Mouse (Mus musculus) limb, embryonic 14.5 days (tissue): ENCODE data around the gene Fgf3. TPM values are rescaled to one million over a fixed set of nuclear protein-coding genes. Genes with fewer than 3 reads are reported as not detected.

Experiments
- ATAC-seq: fragments of 200-750 bp; cut with Nextera tagmentation; 2 replicates; pipeline ENCODE4 v1.8.0; 2017; ENCODE audit warnings: low read depth, moderate number of reproducible peaks, moderate TSS enrichment; ENCODE audit not compliant: low FRiP score
- DNase-seq: peaks from one replicate; pipeline ENCODE4 v3.0.0-alpha.2; 2015; ENCODE audit warnings: low spot score
- H3K27ac ChIP-seq: fragments of 300-500 bp; sonication (generic); replicated peaks from 2 replicates; pipeline ENCODE4 v1.5.1; 2014; ENCODE audit warnings: low read depth, mild to moderate bottlenecking, low read length, moderate library complexity, mixed read lengths
- H3K27me3 ChIP-seq: fragments of 300-500 bp; sonication (generic); 2 replicates; pipeline ENCODE4 v1.6.1; 2014; ENCODE audit warnings: low read length, mixed read lengths; ENCODE audit not compliant: control insufficient read depth, insufficient read depth
- H3K36me3 ChIP-seq: fragments of 300-500 bp; sonication (generic); 2 replicates; pipeline ENCODE4 v1.6.1; 2014; ENCODE audit warnings: mild to moderate bottlenecking, low read length, moderate library complexity, mixed read lengths; ENCODE audit not compliant: control insufficient read depth, insufficient read depth
- H3K4me1 ChIP-seq: fragments of 300-500 bp; sonication (generic); 2 replicates; pipeline ENCODE4 v1.6.1; 2014; ENCODE audit warnings: antibody characterized with exemption, low read length, mixed read lengths; ENCODE audit not compliant: control insufficient read depth, insufficient read depth
- H3K4me2 ChIP-seq: fragments of 300-500 bp; sonication (generic); replicated peaks from 2 replicates; pipeline ENCODE4 v1.6.1; 2014; ENCODE audit warnings: low read depth, mild to moderate bottlenecking, low read length, moderate library complexity; ENCODE audit not compliant: severe bottlenecking
- H3K4me3 ChIP-seq: fragments of 300-500 bp; sonication (generic); replicated peaks from 2 replicates; pipeline ENCODE4 v1.5.1; 2014; ENCODE audit warnings: low read length
- H3K9ac ChIP-seq: fragments of 300-500 bp; sonication (generic); 2 replicates; pipeline ENCODE4 v1.6.1; 2014; ENCODE audit warnings: mild to moderate bottlenecking, low read depth, low read length, moderate library complexity; ENCODE audit not compliant: severe bottlenecking
- H3K9me3 ChIP-seq: fragments of 300-500 bp; sonication (generic); 2 replicates; pipeline ENCODE4 v1.6.1; 2016; ENCODE audit warnings: low read length; ENCODE audit not compliant: control insufficient read depth
- POLR2A ChIP-seq: fragments of 200-500 bp; IDR thresholded peaks from 2 replicates; pipeline ENCODE4 v1.8.0; 2012; ENCODE audit warnings: inconsistent platforms, mild to moderate bottlenecking, moderate library complexity, borderline replicate concordance; ENCODE audit not compliant: insufficient read depth, insufficient read length; ENCODE audit errors: extremely low read depth
- WGBS: fragments of 180-500 bp; shearing (Covaris S2); extraction: QIAGEN DNeasy Blood & Tissue Kit; methylation state at CpG from one replicate; pipeline ENCODE4 v1.1.7; 2014; 5-methylcytosine and 5-hydroxymethylcytosine counted together
- polyA plus RNA-seq, 2 experiments: library from polyadenylated mRNA; depleted of rRNA in 1 of 2; stranded (reverse) in 1 of 2; unstranded in 1 of 2; fragments of >200 nt; fragmentation: Nextera tagmentation in 1 of 2; extraction: Ambion mirVana in 1 of 2; gene quantifications; 2 replicates each; pipeline versions ENCODE4 v1.2.1 to v1.2.3; 2012 to 2014

Fgf3 gene
- polyA plus RNA-seq, 2 experiments, result 0.20 to 0.32 TPM

DNA sequence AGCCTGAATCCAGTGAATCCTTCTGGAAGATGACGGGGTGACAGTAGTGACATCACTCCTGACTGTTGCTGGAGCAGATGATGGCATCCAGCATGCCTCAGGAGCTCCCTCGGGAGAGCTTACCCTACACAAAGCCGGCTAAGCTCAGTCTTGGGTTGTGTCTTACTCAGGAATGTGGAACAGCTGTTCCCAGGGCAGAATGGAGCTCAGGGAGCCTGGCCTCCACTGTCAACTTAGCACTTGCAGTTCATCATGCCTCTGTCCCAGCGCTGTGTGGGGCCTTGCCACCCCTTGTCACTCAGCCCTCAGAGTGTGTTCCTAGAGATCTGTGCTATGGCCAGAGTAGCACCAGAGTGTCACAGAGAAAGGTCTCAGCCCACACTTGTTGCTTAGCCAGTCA lies 26.4 kb upstream of the Fgf3 start:
- Histone ChIP-seq H3K36me3 (no peaks in the 10 kb centered on the region), H3K9ac (no peak overlapping the region), H3K4me1 (no peaks in the 10 kb centered on the region), H3K27ac (no peak overlapping the region), H3K9me3 (no peaks in the 10 kb centered on the region), H3K4me2 (no peak overlapping the region), H3K27me3 (no peaks in the 10 kb centered on the region), H3K4me3 (no peak overlapping the region)
- WGBS, result 31% methylated on average over 4 of the region's 4 CpGs
- no peak for TF ChIP-seq POLR2A
- DNase-seq (peak; percentile 40), ATAC-seq (peak; percentile 82)

DNA sequence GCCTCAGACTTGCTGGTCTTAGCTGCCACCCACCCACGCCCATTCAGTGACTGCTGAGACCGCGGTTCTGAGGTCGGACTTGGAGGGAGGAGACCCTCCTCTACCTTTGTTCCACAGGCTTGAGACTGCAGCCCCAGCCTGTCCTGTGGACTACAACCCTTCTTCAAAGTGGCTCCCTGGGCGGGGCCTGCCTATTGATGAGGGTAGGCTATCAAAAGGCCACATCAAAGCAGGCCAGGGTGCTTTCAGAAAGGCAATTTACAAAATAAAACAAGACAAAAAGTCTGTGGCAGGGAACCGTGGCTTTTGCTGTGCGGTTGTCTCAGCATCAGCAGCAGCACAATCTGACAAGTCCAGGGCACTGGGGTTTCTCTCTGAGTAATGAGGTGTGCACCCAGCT lies 16.0 kb upstream of the Fgf3 start:
- H3K36me3 ChIP-seq, result no peaks in the 10 kb centered on the region
- no peak overlapping the region for H3K4me3 ChIP-seq
- no peak overlapping the region for H3K4me2 ChIP-seq
- ATAC-seq, result no peak
- H3K4me1 ChIP-seq, result no peaks in the 10 kb centered on the region
- H3K9me3 ChIP-seq, result no peaks in the 10 kb centered on the region; the same call in 1 of the 2 replicates
- no peak for TF ChIP-seq POLR2A
- H3K27me3 ChIP-seq, result no peaks in the 10 kb centered on the region
- DNase-seq, result no peak
- H3K9ac ChIP-seq, result no peak overlapping the region
- 32% methylated on average over 7 of the region's 7 CpGs for WGBS
- no peak overlapping the region for H3K27ac ChIP-seq

DNA sequence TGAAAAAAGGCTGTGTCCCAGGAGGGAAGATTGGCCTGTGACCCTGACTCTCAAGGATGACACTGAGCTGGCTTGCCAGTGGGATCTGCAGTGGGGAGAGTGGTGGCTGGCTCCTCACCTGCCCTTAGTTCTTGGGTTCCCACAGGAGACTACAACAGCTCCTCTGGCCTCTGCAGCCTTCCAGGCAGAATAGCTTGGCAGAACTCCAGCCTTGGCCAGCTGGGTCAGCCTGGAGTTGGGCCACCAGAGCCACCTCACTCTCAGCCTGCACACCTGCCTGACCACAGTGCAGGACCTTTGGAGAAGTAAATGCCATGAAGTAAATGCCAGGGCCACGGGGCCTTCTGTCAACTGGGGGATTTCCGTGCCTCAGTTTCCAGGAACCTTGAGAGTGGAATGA lies 13.9 kb upstream of the Fgf3 start:
- ATAC-seq, result no peak
- Histone ChIP-seq H3K4me2 (no peak overlapping the region), H3K27me3 (no peaks in the 10 kb centered on the region), H3K27ac (no peak overlapping the region), H3K9me3 (no peaks in the 10 kb centered on the region), H3K9ac (no peak overlapping the region), H3K4me1 (no peaks in the 10 kb centered on the region), H3K4me3 (no peak overlapping the region), H3K36me3 (no peaks in the 10 kb centered on the region)
- DNase-seq, result no peak
- no peak for TF ChIP-seq POLR2A
- 88% methylated on average over 2 of the region's 2 CpGs for WGBS

DNA sequence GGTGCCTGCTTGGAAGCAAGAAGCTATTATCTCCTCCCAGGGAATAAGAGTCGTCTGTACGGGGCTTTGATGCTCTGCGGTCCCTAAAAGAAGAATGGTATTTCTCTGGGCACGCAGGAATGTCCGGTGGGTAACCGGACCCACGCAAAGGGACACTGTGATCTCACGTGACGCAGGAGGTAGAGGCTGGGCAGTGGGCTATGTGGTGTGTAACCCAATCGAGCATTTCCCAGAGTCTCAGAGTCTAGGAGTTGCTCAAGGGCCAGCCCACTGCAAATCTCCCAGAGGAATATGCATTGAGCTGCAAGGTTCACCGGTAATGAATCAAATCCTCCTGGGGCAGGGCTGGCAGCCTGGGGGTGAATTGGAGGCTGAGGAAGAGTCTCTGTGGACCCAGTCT lies 9.5 kb upstream of the Fgf3 start:
- TF ChIP-seq POLR2A, result no peak
- DNase-seq, result no peak
- no peaks in the 10 kb centered on the region for H3K36me3 ChIP-seq
- no peak overlapping the region for H3K4me3 ChIP-seq
- no peak overlapping the region for H3K4me2 ChIP-seq
- no peaks in the 10 kb centered on the region for H3K27me3 ChIP-seq
- H3K9me3 ChIP-seq, result no peaks in the 10 kb centered on the region
- no peaks in the 10 kb centered on the region for H3K4me1 ChIP-seq
- no peak overlapping the region for H3K27ac ChIP-seq
- WGBS, result 70% methylated on average over 11 of the region's 11 CpGs
- ATAC-seq, result no peak
- H3K9ac ChIP-seq, result no peak overlapping the region

DNA sequence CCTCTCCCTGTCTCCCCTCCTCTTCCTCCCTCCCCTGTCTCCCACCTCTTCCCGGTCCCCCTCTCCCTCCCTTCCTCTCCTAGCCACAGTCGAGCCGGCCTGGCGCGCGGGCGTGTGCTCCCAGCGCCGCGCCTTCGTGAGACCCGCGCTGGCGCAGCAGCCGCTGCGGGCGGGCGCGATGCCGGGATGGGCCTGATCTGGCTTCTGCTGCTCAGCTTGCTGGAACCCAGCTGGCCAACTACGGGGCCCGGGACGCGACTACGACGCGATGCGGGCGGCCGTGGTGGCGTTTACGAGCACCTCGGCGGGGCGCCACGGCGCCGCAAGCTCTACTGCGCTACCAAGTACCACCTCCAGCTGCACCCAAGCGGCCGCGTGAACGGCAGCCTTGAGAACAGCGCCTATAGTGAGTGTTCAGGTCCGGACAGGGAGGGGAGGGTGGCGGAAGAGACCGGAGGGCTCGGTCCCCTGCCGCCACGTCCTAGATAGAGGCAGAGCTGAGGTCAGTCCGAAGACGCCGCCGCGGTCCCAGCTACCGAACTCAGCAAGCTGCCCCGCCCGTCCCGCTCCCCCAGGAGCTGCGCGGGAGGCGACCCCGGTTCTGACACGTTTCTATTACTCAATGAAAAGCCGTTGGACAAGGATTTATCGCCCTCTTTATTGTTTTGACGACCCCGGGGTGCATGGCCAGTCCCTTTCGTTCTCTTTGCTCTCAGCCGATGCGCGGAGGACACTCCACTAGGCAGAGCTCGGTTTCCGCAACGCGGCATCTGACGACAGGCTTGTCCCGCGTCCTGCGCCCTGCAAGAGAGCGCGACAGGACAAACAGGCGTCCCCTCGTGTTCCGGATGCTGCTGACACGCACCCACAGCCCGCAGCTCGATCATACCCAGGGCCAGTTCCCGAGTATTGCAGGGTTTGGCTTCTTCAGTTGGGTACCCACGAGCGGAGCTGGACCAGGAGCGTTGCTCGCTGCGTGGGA lies 930 bp downstream of the Fgf3 start:
- peak overlapping the region; percentile 39 for H3K4me3 ChIP-seq
- ATAC-seq, result peak; percentile 30; the same call in 1 of the 2 replicates
- H3K27me3 ChIP-seq, result peaks cover 67% of the 10 kb centered on the region
- peak overlapping the region; percentile 72 for H3K4me2 ChIP-seq
- H3K36me3 ChIP-seq, result no peaks in the 10 kb centered on the region
- WGBS, result 3% methylated on average over 85 of the region's 94 CpGs
- peaks cover 8% of the 10 kb centered on the region; the same call in 1 of the 2 replicates for H3K4me1 ChIP-seq
- H3K27ac ChIP-seq, result no peak overlapping the region
- peak overlapping the region; percentile 16; the same call in 1 of the 2 replicates for H3K9ac ChIP-seq
- no peaks in the 10 kb centered on the region for H3K9me3 ChIP-seq
- no peak for DNase-seq
- no peak for TF ChIP-seq POLR2A
